Mouse (Mus musculus): Measurements from ENCODE around the gene Dohh.

GRCm38 (mm10) chr10:81365073-81365472 lies 19.2 kb upstream of the Dohh start:
- TF ChIP-seq CTCF (IDR thresholded peaks at IDR 0.05; ENCODE audit: low read depth, low read length) (no peak), EP300 (IDR thresholded peaks at IDR 0.05; ENCODE audit: insufficient read depth, low read depth, low read length) (no peak), POLR2A (IDR thresholded peaks at IDR 0.05; ENCODE audit: insufficient read depth, low read length) (no peak)
